Mouse (Mus musculus): ENCODE measurements around the gene Cma1.
"Not testable (repeated sequence)": the region's sequence is repeated elsewhere in the genome, so short reads cannot be mapped to it uniquely, and the experiment has no call there.

Cma1 gene

GRCm38 (mm10) chr14:55944575-55944974 lies at the start of gene Cma1:
Gene Cma1, minus strand, starts transcription at chr14:55944675.
- DNase-seq (ENCODE audit: low spot score in 2 of 2): no peak

GRCm38 (mm10) chr14:55987464-55987863 lies 43.0 kb upstream of the Cma1 start:
- DNase-seq (ENCODE audit: low spot score in 2 of 2): not testable (repeated sequence)

GRCm38 (mm10) chr14:55963900-55964299 lies 19.4 kb upstream of the Cma1 start:
- not testable (repeated sequence) for DNase-seq (ENCODE audit: low spot score in 2 of 2)

GRCm38 (mm10) chr14:55963263-55963662 lies 18.8 kb upstream of the Cma1 start:
- DNase-seq (ENCODE audit: low spot score in 2 of 2): no peak

GRCm38 (mm10) chr14:55950346-55951030 lies 6.0 kb upstream of the Cma1 start, which contains the start of gene Cma2:
Gene Cma2, plus strand, starts transcription at chr14:55950980.
- no peak for DNase-seq (ENCODE audit: low spot score in 2 of 2)

GRCm38 (mm10) chr14:55946269-55946969 lies 1.9 kb upstream of the Cma1 start:
- DNase-seq (ENCODE audit: low spot score in 2 of 2): no peak

GRCm38 (mm10) chr14:55943601-55944000 lies 874 bp downstream of the Cma1 start:
- no peak for DNase-seq (ENCODE audit: low spot score in 2 of 2)

- DNase-seq (ENCODE audit: low spot score in 2 of 2): no peak
Observed at GRCm38 (mm10) chr14:55940070-55940800, 4.2 kb downstream of the Cma1 start.

GRCm38 (mm10) chr14:55933586-55933985 lies 10.9 kb downstream of the Cma1 start:
- no peak for DNase-seq (ENCODE audit: low spot score in 2 of 2)

GRCm38 (mm10) chr14:55929263-55929997 lies 15.0 kb downstream of the Cma1 start:
- no peak for DNase-seq (ENCODE audit: low spot score in 2 of 2)

- DNase-seq (ENCODE audit: low spot score in 2 of 2): no peak
Observed at GRCm38 (mm10) chr14:55926847-55927246, 17.6 kb downstream of the Cma1 start.

GRCm38 (mm10) chr14:55922475-55923232 lies 21.8 kb downstream of the Cma1 start:
- no peak for DNase-seq (ENCODE audit: low spot score in 2 of 2)

GRCm38 (mm10) chr14:55918240-55919082 lies 26.0 kb downstream of the Cma1 start:
- DNase-seq (ENCODE audit: low spot score in 2 of 2): peak in 1 of 2 experiments; percentile 61

- no peak for DNase-seq (ENCODE audit: low spot score in 2 of 2)
Observed at GRCm38 (mm10) chr14:55913406-55913805, 31.1 kb downstream of the Cma1 start.

GRCm38 (mm10) chr14:55905518-55905917 lies 39.0 kb downstream of the Cma1 start:
- DNase-seq (ENCODE audit: low spot score in 2 of 2): no peak

- no peak for DNase-seq (ENCODE audit: low spot score in 2 of 2)
Observed at GRCm38 (mm10) chr14:55900414-55900755, 44.1 kb downstream of the Cma1 start.

- DNase-seq (ENCODE audit: low spot score in 2 of 2): peak; percentile 83
Observed at GRCm38 (mm10) chr14:55899701-55900413, 44.6 kb downstream of the Cma1 start, which contains the start of gene Sdr39u1. Gene Sdr39u1, minus strand, starts transcription at chr14:55900293.

- DNase-seq (ENCODE audit: low spot score in 2 of 2): no peak
Observed at GRCm38 (mm10) chr14:55898947-55899346, 45.5 kb downstream of the Cma1 start.

- no peak for DNase-seq (ENCODE audit: low spot score in 2 of 2)
Observed at GRCm38 (mm10) chr14:55897671-55898070, 46.8 kb downstream of the Cma1 start.

Data from frontal cortex, postnatal 10 days (tissue).